8 mouse cellular contexts compared by ENCODE assay signal in genomic region chr1:191313158-191313557, GRCm38 (mm10). TPM values are rescaled to one million over a fixed set of nuclear protein-coding genes. Genes with fewer than 3 reads are reported as not detected.
A peak's percentile ranks its signal among the peaks of the same experiment; 100 is the strongest.
DNase-seq lines count a peak whose midpoint lies in the region; ATAC-seq and TF ChIP-seq lines count a peak whose summit lies in the region.

No protein-coding gene starts in this region.

- H3K27ac ChIP-seq in liver, embryonic 14.5 days = no peak overlapping the region
- H3K27ac ChIP-seq in stomach, postnatal 0 days (replicated peaks) = peak overlapping the region; percentile 80; the same call in 1 of the 2 replicates

- ATAC-seq in liver, embryonic 14.5 days (ENCODE audit: insufficient read depth) = no peak
- ATAC-seq in stomach, postnatal 0 days (ENCODE audit: low FRiP score, low TSS enrichment) = no peak

- TF ChIP-seq EP300 in liver, embryonic 14.5 days (IDR thresholded peaks at IDR 0.05; ENCODE audit: low read depth) = no peak
- no peak for TF ChIP-seq EP300 in stomach, postnatal 0 days (optimal IDR thresholded peaks at IDR 0.05)

- 70% methylated on average over 6 of the region's 6 CpGs for WGBS in liver, embryonic 14.5 days (ENCODE audit: insufficient replicate concordance)
- 63% methylated on average over 6 of the region's 6 CpGs for WGBS in stomach, postnatal 0 days

- peak overlapping the region; percentile 54 for H3K4me2 ChIP-seq in liver, embryonic 14.5 days (ENCODE audit: low read depth)
- peak overlapping the region; percentile 43 for H3K4me2 ChIP-seq in stomach, postnatal 0 days (replicated peaks; ENCODE audit: low read depth)

- peaks cover 4 to 11% of the 10 kb centered on the region in 2 experiments; a peak in 3 of 4 replicates for H3K4me1 ChIP-seq in liver, embryonic 14.5 days (replicated peaks; ENCODE audit: control insufficient read depth in 2 of 2, insufficient read depth in 2 of 2, low read length in 1 of 2)
- H3K4me1 ChIP-seq in stomach, postnatal 0 days (replicated peaks; ENCODE audit: control insufficient read depth, insufficient read depth) = no peaks in the 10 kb centered on the region

- no peak for TF ChIP-seq CTCF in liver, embryonic 14.5 days (IDR thresholded peaks at IDR 0.05; ENCODE audit: low read depth)
- no peak for TF ChIP-seq CTCF in stomach, postnatal 0 days (IDR thresholded peaks at IDR 0.05; ENCODE audit: low read depth)

- DNase-seq in heart, adult 11 months = peak; percentile 92
- no peak for DNase-seq in heart, adult 18-20 months
- DNase-seq in thymus, postnatal 0 days (ENCODE audit: low spot score) = peak; percentile 26
- DNase-seq in thymus, postnatal 25 days = no peak
- DNase-seq in liver, embryonic 14.5 days (ENCODE audit: low read depth in 3 of 3, low spot score in 3 of 3) = no peak
- no peak for DNase-seq in stomach, postnatal 0 days (ENCODE audit: low spot score)
- DNase-seq in adrenal gland, adult 2 months = no peak
- no peak for DNase-seq in testis, postnatal 10 days (ENCODE audit: low spot score)

- no peaks in the 10 kb centered on the region for H3K36me3 ChIP-seq in liver, embryonic 14.5 days (replicated peaks; ENCODE audit: control insufficient read depth, insufficient read depth, low read depth)
- H3K36me3 ChIP-seq in stomach, postnatal 0 days (ENCODE audit: control insufficient read depth, insufficient read depth, low read length) = no peaks in the 10 kb centered on the region

- no peaks in the 10 kb centered on the region for H3K9me3 ChIP-seq in liver, embryonic 14.5 days (ENCODE audit: control insufficient read depth, low read length)
- no peaks in the 10 kb centered on the region for H3K9me3 ChIP-seq in stomach, postnatal 0 days (ENCODE audit: control insufficient read depth, low read length)

- H3K9ac ChIP-seq in liver, embryonic 14.5 days (replicated peaks) = no peak overlapping the region
- peak overlapping the region; percentile 69 for H3K9ac ChIP-seq in stomach, postnatal 0 days (ENCODE audit: low read length)

- H3K4me3 ChIP-seq in liver, embryonic 14.5 days (ENCODE audit: insufficient read depth in 1 of 2, low read depth in 2 of 2, low read length in 2 of 2) = peak overlapping the region; percentile 63 to 94
- H3K4me3 ChIP-seq in stomach, postnatal 0 days (ENCODE audit: low read depth, low read length) = peak overlapping the region; percentile 62

- no peaks in the 10 kb centered on the region for H3K27me3 ChIP-seq in liver, embryonic 14.5 days (ENCODE audit: control insufficient read depth, insufficient read depth, low read length)
- no peaks in the 10 kb centered on the region for H3K27me3 ChIP-seq in stomach, postnatal 0 days (ENCODE audit: control insufficient read depth, insufficient read depth, low read length)

RNA-seq across cellular contexts. Expression of gene Nenf, which starts 4.8 kb away (rescaled TPM):
- 100 to 1,000 TPM; 101 to 108 TPM for total RNA-seq in heart, adult 18-20 months (2021)
- polyA plus RNA-seq in thymus, postnatal 0 days (2015; fragmentation: Nextera tagmentation; extraction: Ambion mirVana) = 43.8 and 47.2 TPM in 2 replicates
- polyA plus RNA-seq in liver, embryonic 14.5 days (2012; rRNA removed) = 26.5 and 29.4 TPM in 2 replicates
- 34.9 and 35.3 TPM in 2 replicates for polyA plus RNA-seq in liver, embryonic 14.5 days (2014; fragmentation: Nextera tagmentation; extraction: Ambion mirVana)
- 117 and 120 TPM in 2 replicates for polyA plus RNA-seq in stomach, postnatal 0 days (2015; fragmentation: Nextera tagmentation; extraction: Ambion mirVana)
- 10 to 100 TPM; 78.7 to 94.3 TPM for total RNA-seq in adrenal gland, adult 2 months (2021)
- polyA plus RNA-seq in adrenal gland, adult 2 months (2012; rRNA removed) = 249 and 261 TPM in 2 replicates

RNA-seq across cellular contexts. Expression of gene Tmem206, which starts 12.6 kb away (rescaled TPM):
- total RNA-seq in heart, adult 18-20 months (2021) = 1 to 10 TPM; 3.1 to 4.0 TPM
- 20.3 and 21.4 TPM in 2 replicates for polyA plus RNA-seq in thymus, postnatal 0 days (2015; fragmentation: Nextera tagmentation; extraction: Ambion mirVana)
- polyA plus RNA-seq in liver, embryonic 14.5 days (2012; rRNA removed) = 3.7 and 4.1 TPM in 2 replicates
- polyA plus RNA-seq in liver, embryonic 14.5 days (2014; fragmentation: Nextera tagmentation; extraction: Ambion mirVana) = 6.3 and 7.6 TPM in 2 replicates
- polyA plus RNA-seq in stomach, postnatal 0 days (2015; fragmentation: Nextera tagmentation; extraction: Ambion mirVana) = 6.7 and 6.8 TPM in 2 replicates
- total RNA-seq in adrenal gland, adult 2 months (2021) = 1 to 10 TPM; 4.2 to 7.4 TPM
- 4.0 and 4.1 TPM in 2 replicates for polyA plus RNA-seq in adrenal gland, adult 2 months (2012; rRNA removed)

Comparison
In these comparisons a context has a peak if more than half of its experiments do, and no peak if none do; other contexts are left out.
1. DNase-seq: peak in heart, adult 11 months (single experiment) and thymus, postnatal 0 days (single experiment); none in heart, adult 18-20 months (0 of 2), thymus, postnatal 25 days (single experiment), liver, embryonic 14.5 days (0 of 3), stomach, postnatal 0 days (single experiment), adrenal gland, adult 2 months (single experiment) and testis, postnatal 10 days (single experiment).